ENCODE assay signal across 9 mouse cellular contexts in genomic region chr8:77772210-77772886, GRCm38 (mm10). TPM values are rescaled to one million over a fixed set of nuclear protein-coding genes. Genes with fewer than 3 reads are reported as not detected.
A peak's percentile ranks its signal among the peaks of the same experiment; 100 is the strongest.
DNase-seq lines count a peak whose midpoint lies in the region.
"Had no signal": no experiment of that assay in that cellular context is flagged by ENCODE, and none has a peak within 500 bp of the region (broad histone marks: within the 10 kb centered on the region; RNA-seq: fewer than 3 reads in every experiment).

No protein-coding gene starts in this region.

- DNase-seq in kidney, adult 9 months, result peak; percentile 53
- no peak for DNase-seq in kidney, adult 11 months
- DNase-seq in embryonic facial prominence, embryonic 10.5 days (ENCODE audit: low spot score), result peak; percentile 7
- DNase-seq in heart, postnatal 4 days, result peak; percentile 72
- peak; percentile 55 for DNase-seq in lung, postnatal 10 days
- DNase-seq in urinary bladder, postnatal 14 days (ENCODE audit: low spot score), result no peak
- no peak for DNase-seq in urinary bladder, adult 18-20 months (ENCODE audit: low spot score in 2 of 2)
- no peak for DNase-seq in gastrocnemius, postnatal 10 days

- no peak overlapping the region for H3K4me3 ChIP-seq in embryonic facial prominence, embryonic 10.5 days
- H3K4me3 ChIP-seq: embryonic facial prominence, embryonic 12.5 days had no signal

- 0 out of 2 replicates have a peak overlapping the region, but pooled peaks have one; percentile 51 for H3K27ac ChIP-seq in embryonic facial prominence, embryonic 10.5 days (replicated peaks)
- H3K27ac ChIP-seq: embryonic facial prominence, embryonic 12.5 days had no signal

- H3K9me3 ChIP-seq in embryonic facial prominence, embryonic 10.5 days, result no peaks in the 10 kb centered on the region
- H3K9me3 ChIP-seq: embryonic facial prominence, embryonic 12.5 days had no signal

- peaks cover 14% of the 10 kb centered on the region for H3K4me1 ChIP-seq in embryonic facial prominence, embryonic 10.5 days
- H3K4me1 ChIP-seq: embryonic facial prominence, embryonic 12.5 days had no signal

- no peaks in the 10 kb centered on the region for H3K36me3 ChIP-seq in embryonic facial prominence, embryonic 10.5 days (replicated peaks)
- H3K36me3 ChIP-seq: embryonic facial prominence, embryonic 12.5 days had no signal

- WGBS in embryonic facial prominence, embryonic 10.5 days, result 88% methylated on average over 5 of the region's 5 CpGs

- H3K27me3 ChIP-seq in embryonic facial prominence, embryonic 10.5 days (replicated peaks; ENCODE audit: low read depth, poor library complexity, severe bottlenecking), result no peaks in the 10 kb centered on the region
- H3K27me3 ChIP-seq: embryonic facial prominence, embryonic 12.5 days had no signal

RNA-seq across cellular contexts. Expression of gene Ednra, which starts 48.1 kb away (rescaled TPM):
- 30.8 and 36.4 TPM in 2 replicates for polyA plus RNA-seq in embryonic facial prominence, embryonic 10.5 days (2016; fragmentation: Nextera tagmentation; extraction: Ambion mirVana)
- 10 to 100 TPM; 66.4 to 77.3 TPM for total RNA-seq in heart, postnatal 4 days (2021)
- 10 to 100 TPM in 1 of 2 experiments, 1 to 10 TPM in 1; 9.3 to 12.1 TPM for total RNA-seq in gastrocnemius, postnatal 10 days (2021)

Comparison
In these comparisons a context has a peak if more than half of its experiments do, and no peak if none do; other contexts are left out.
1. DNase-seq: peak in kidney, adult 9 months (single experiment), embryonic facial prominence, embryonic 10.5 days (single experiment), heart, postnatal 4 days (single experiment) and lung, postnatal 10 days (single experiment); none in kidney, adult 11 months (single experiment), urinary bladder, postnatal 14 days (single experiment), urinary bladder, adult 18-20 months (0 of 2) and gastrocnemius, postnatal 10 days (single experiment).
2. RNA of gene Ednra, which starts 48.1 kb away (total RNA-seq): 66.4 to 77.3 TPM in heart, postnatal 4 days; 9.3 to 12.1 TPM in gastrocnemius, postnatal 10 days; every median in the first group is over 4 times any median in the second.